Mouse (Mus musculus) heart, adult 9 months (tissue): Measurements from ENCODE around the gene Cryl1.

Source experiments
- DNase-seq, 2 experiments: peaks; one replicate each; pipeline ENCODE4 v3.0.0; 2022; ENCODE audit warnings: low spot score in 2 of 2

Cryl1 gene

GRCm38 (mm10) chr14:57230264-57231015, 167.9 kb downstream of the Cryl1 start:
- no peak for DNase-seq
